Mouse (Mus musculus) heart, postnatal 10 days (tissue): Measurements from ENCODE around the gene Large1. TPM values are rescaled to one million over a fixed set of nuclear protein-coding genes. Genes with fewer than 3 reads are reported as not detected.

Experiments
- DNase-seq, 2 experiments: peaks; one replicate each; pipeline ENCODE4 v3.0.0; 2021
- intact Hi-C: fragments of 180-260 bp; cut with DNase I; formaldehyde crosslinking; loops from one replicate; pipeline ENCODE4 v1.15.1; 2025
- microRNA-seq, 2 experiments: library from miRNA; unstranded; fragments of <30 nt; microRNA quantifications; one replicate each; pipeline ENCODE4 v1.2.0; 2022
- total RNA-seq, 2 experiments: library from RNA; stranded (reverse); gene quantifications; 2 replicates each; pipeline ENCODE4 v1.2.3; 2021

Large1 gene
- total RNA-seq, 2 experiments from 2014 or later: 29.0 to 29.8 TPM

- intact Hi-C loops: no loop called here
- DNase-seq: no peak
Measured at GRCm38 (mm10) chr8:72832371-72832770, 521.0 kb downstream of the Large1 start.

- intact Hi-C loops: no loop called here
- DNase-seq: no peak
Measured at GRCm38 (mm10) chr8:72817655-72818349, 535.5 kb downstream of the Large1 start.

- intact Hi-C loops: no loop called here
- no peak for DNase-seq
Measured at GRCm38 (mm10) chr8:72816679-72817078, 536.7 kb downstream of the Large1 start.

- no peak for DNase-seq
- intact Hi-C loops: no loop called here
Measured at GRCm38 (mm10) chr8:72815681-72816080, 537.7 kb downstream of the Large1 start.

GRCm38 (mm10) chr8:72812690-72813089 is 540.6 kb downstream of the Large1 start:
- intact Hi-C loops: no loop called here
- DNase-seq: peak in 1 of 2 experiments; percentile 8

GRCm38 (mm10) chr8:72801583-72801982 is 551.8 kb downstream of the Large1 start:
- intact Hi-C loops: no loop called here
- DNase-seq: no peak

GRCm38 (mm10) chr8:72780644-72781043 is 572.7 kb downstream of the Large1 start:
- DNase-seq: no peak
- intact Hi-C loops: no loop called here

GRCm38 (mm10) chr8:72777797-72778196 is 575.5 kb downstream of the Large1 start:
- intact Hi-C loops: no loop called here
- no peak for DNase-seq

GRCm38 (mm10) chr8:72766777-72767176 is 586.6 kb downstream of the Large1 start:
- intact Hi-C loops: no loop called here
- DNase-seq: no peak

GRCm38 (mm10) chr8:72765696-72766095 is 587.6 kb downstream of the Large1 start:
- intact Hi-C loops: no loop called here
- DNase-seq: no peak

Small RNA genes within 50 kb of the gene (microRNA-seq; reads per million reads assigned to microRNA genes)
- 0.35 to 2.4 reads per million in 2 experiments for gene Mir28b
